8 mouse cellular contexts compared by ENCODE assay signal in genomic region chr12:85200929-85201829, GRCm38 (mm10). TPM values are rescaled to one million over a fixed set of nuclear protein-coding genes. Genes with fewer than 3 reads are reported as not detected.
DNase-seq lines count a peak whose midpoint lies in the region; ATAC-seq and TF ChIP-seq lines count a peak whose summit lies in the region.

No protein-coding gene starts in this region.

- TF ChIP-seq CTCF in intestine, postnatal 0 days (IDR thresholded peaks at IDR 0.05; ENCODE audit: low read depth): peak; percentile 11; the same call in 1 of the 2 replicates

- no peak overlapping the region for H3K9ac ChIP-seq in intestine, postnatal 0 days (ENCODE audit: low read depth, low read length)
- peak overlapping the region; percentile 38 for H3K9ac ChIP-seq in neural tube, embryonic 11.5 days (ENCODE audit: low read length)
- no peak overlapping the region for H3K9ac ChIP-seq in heart, embryonic 12.5 days

- no peaks in the 10 kb centered on the region for H3K27me3 ChIP-seq in intestine, postnatal 0 days (replicated peaks; ENCODE audit: control insufficient read depth, insufficient read depth, low read length)
- H3K27me3 ChIP-seq in neural tube, embryonic 11.5 days (ENCODE audit: control insufficient read depth, insufficient read depth, low read length): no peaks in the 10 kb centered on the region
- H3K27me3 ChIP-seq in heart, embryonic 12.5 days (replicated peaks): 0 out of 2 replicates have a peak, but pooled peaks cover 10% of the 10 kb centered on the region

- intact Hi-C loops in left cerebral cortex, postnatal 36 days (cut with DNase I): no loop called here

- H3K4me1 ChIP-seq in intestine, postnatal 0 days (replicated peaks; ENCODE audit: control insufficient read depth, insufficient read depth, low read length): no peaks in the 10 kb centered on the region
- H3K4me1 ChIP-seq in neural tube, embryonic 11.5 days (ENCODE audit: control insufficient read depth, insufficient read depth, low read length): no peaks in the 10 kb centered on the region
- peaks cover 45% of the 10 kb centered on the region for H3K4me1 ChIP-seq in heart, embryonic 12.5 days (replicated peaks)

- DNase-seq in kidney, postnatal 14 days: peak; percentile 30
- DNase-seq in kidney, adult 18-20 months: no peak
- DNase-seq in embryo, embryonic 9.5 days (ENCODE audit: extremely low spot score): peak; percentile 35
- no peak for DNase-seq in neural tube, embryonic 11.5 days (ENCODE audit: low spot score)
- DNase-seq in left cerebral cortex, postnatal 36 days (ENCODE audit: low spot score in 2 of 2): no peak
- DNase-seq in urinary bladder, adult 2 months (ENCODE audit: low spot score): no peak

- H3K4me2 ChIP-seq in intestine, postnatal 0 days (replicated peaks; ENCODE audit: low read depth): no peak overlapping the region
- 0 out of 2 replicates have a peak overlapping the region, but pooled peaks have one; percentile 2 for H3K4me2 ChIP-seq in neural tube, embryonic 11.5 days (ENCODE audit: low read depth)
- no peak overlapping the region for H3K4me2 ChIP-seq in heart, embryonic 12.5 days

- no peak overlapping the region for H3K27ac ChIP-seq in intestine, postnatal 0 days (ENCODE audit: low read depth, low read length)
- no peak overlapping the region for H3K27ac ChIP-seq in neural tube, embryonic 11.5 days (ENCODE audit: low read depth, low read length)
- no peak overlapping the region for H3K27ac ChIP-seq in heart, embryonic 12.5 days (ENCODE audit: poor library complexity, severe bottlenecking)

- no peaks in the 10 kb centered on the region for H3K36me3 ChIP-seq in intestine, postnatal 0 days (ENCODE audit: control insufficient read depth, insufficient read depth)
- H3K36me3 ChIP-seq in neural tube, embryonic 11.5 days (ENCODE audit: control insufficient read depth, insufficient read depth, low read length): no peaks in the 10 kb centered on the region
- no peaks in the 10 kb centered on the region for H3K36me3 ChIP-seq in heart, embryonic 12.5 days

- H3K4me3 ChIP-seq in intestine, postnatal 0 days (ENCODE audit: low read depth, low read length): no peak overlapping the region
- no peak overlapping the region for H3K4me3 ChIP-seq in neural tube, embryonic 11.5 days (ENCODE audit: low read depth, low read length)
- H3K4me3 ChIP-seq in heart, embryonic 12.5 days: no peak overlapping the region

- 49% methylated on average over 24 of the region's 24 CpGs for WGBS in intestine, postnatal 0 days
- WGBS in neural tube, embryonic 11.5 days: 18% methylated on average over 24 of the region's 24 CpGs
- WGBS in heart, embryonic 12.5 days: 39% methylated on average over 24 of the region's 24 CpGs

- no peaks in the 10 kb centered on the region for H3K9me3 ChIP-seq in intestine, postnatal 0 days (ENCODE audit: control insufficient read depth)
- no peaks in the 10 kb centered on the region for H3K9me3 ChIP-seq in neural tube, embryonic 11.5 days (ENCODE audit: control insufficient read depth, low read length)
- no peaks in the 10 kb centered on the region for H3K9me3 ChIP-seq in heart, embryonic 12.5 days (replicated peaks)

- ATAC-seq in intestine, postnatal 0 days: no peak
- no peak for ATAC-seq in neural tube, embryonic 11.5 days (ENCODE audit: insufficient read depth, low FRiP score, low TSS enrichment)
- no peak for ATAC-seq in heart, embryonic 12.5 days (ENCODE audit: insufficient number of reproducible peaks, low FRiP score)

RNA-seq across cellular contexts. Expression of gene Eif2b2, which starts 18.1 kb away (rescaled TPM):
- 44.5 and 44.9 TPM in 2 replicates for polyA plus RNA-seq in intestine, postnatal 0 days (2015; fragmentation: Nextera tagmentation; extraction: Ambion mirVana)
- 104 and 111 TPM in 2 replicates for polyA plus RNA-seq in neural tube, embryonic 11.5 days (2014; fragmentation: Nextera tagmentation; extraction: Ambion mirVana)
- total RNA-seq in left cerebral cortex, postnatal 36 days (2021): 10 to 100 TPM; 63.0 to 76.6 TPM
- polyA plus RNA-seq in urinary bladder, adult 2 months (2012; rRNA removed): 73.8 and 82.6 TPM in 2 replicates
- polyA plus RNA-seq in heart, embryonic 12.5 days (2016; fragmentation: Nextera tagmentation; extraction: Ambion mirVana): 49.0 and 51.3 TPM in 2 replicates

RNA-seq across cellular contexts. Expression of gene Pgf, which starts 23.6 kb away (rescaled TPM):
- polyA plus RNA-seq in intestine, postnatal 0 days (2015; fragmentation: Nextera tagmentation; extraction: Ambion mirVana): 3.9 and 4.2 TPM in 2 replicates
- 7.1 and 9.0 TPM in 2 replicates for polyA plus RNA-seq in neural tube, embryonic 11.5 days (2014; fragmentation: Nextera tagmentation; extraction: Ambion mirVana)
- 1 to 10 TPM; 2.7 to 2.8 TPM for total RNA-seq in left cerebral cortex, postnatal 36 days (2021)
- 6.0 and 7.7 TPM in 2 replicates for polyA plus RNA-seq in urinary bladder, adult 2 months (2012; rRNA removed)
- polyA plus RNA-seq in heart, embryonic 12.5 days (2016; fragmentation: Nextera tagmentation; extraction: Ambion mirVana): 8.3 TPM in 2 replicates

RNA-seq across cellular contexts. Expression of gene Rps6kl1, which starts 50.1 kb away (rescaled TPM):
- 1.3 and 1.9 TPM in 2 replicates for polyA plus RNA-seq in intestine, postnatal 0 days (2015; fragmentation: Nextera tagmentation; extraction: Ambion mirVana)
- 5.3 and 6.7 TPM in 2 replicates for polyA plus RNA-seq in neural tube, embryonic 11.5 days (2014; fragmentation: Nextera tagmentation; extraction: Ambion mirVana)
- 10 to 100 TPM; 35.8 to 39.1 TPM for total RNA-seq in left cerebral cortex, postnatal 36 days (2021)
- polyA plus RNA-seq in urinary bladder, adult 2 months (2012; rRNA removed): 0.32 and 0.34 TPM in 2 replicates
- polyA plus RNA-seq in heart, embryonic 12.5 days (2016; fragmentation: Nextera tagmentation; extraction: Ambion mirVana): 1.2 and 1.6 TPM in 2 replicates

Comparison
In these comparisons a context has a peak if more than half of its experiments do, and no peak if none do; other contexts are left out.
1. DNase-seq: peak in kidney, postnatal 14 days (single experiment) and embryo, embryonic 9.5 days (single experiment); none in kidney, adult 18-20 months (single experiment), neural tube, embryonic 11.5 days (single experiment), left cerebral cortex, postnatal 36 days (0 of 2) and urinary bladder, adult 2 months (single experiment).